Mouse (Mus musculus): Measurements from ENCODE around the gene Tubgcp2.

GRCm38 (mm10) chr7:139970979-139971378 is 65.5 kb downstream of the Tubgcp2 start:
- TF ChIP-seq CTCF (IDR thresholded peaks at IDR 0.05; ENCODE audit: insufficient read depth, low read length) (no peak), POLR2A (IDR thresholded peaks at IDR 0.05; ENCODE audit: borderline replicate concordance, extremely low read depth, low read depth, low read length) (no peak)
